Mouse (Mus musculus): Measurements from ENCODE around the gene Shcbp1l. TPM values are rescaled to one million over a fixed set of nuclear protein-coding genes. Genes with fewer than 3 reads are reported as not detected.

The Shcbp1l gene
- polyA plus RNA-seq, 1 experiment from 2014 or later = 1.0 TPM

- no peaks in the 10 kb centered on the region for H3K9me3 ChIP-seq
- no peak overlapping the region for H3K9ac ChIP-seq
- H3K36me3 ChIP-seq = no peaks in the 10 kb centered on the region
- no peak for ATAC-seq (ENCODE audit: low FRiP score, low read depth)
- H3K4me2 ChIP-seq = no peak overlapping the region
- H3K4me3 ChIP-seq = no peak overlapping the region
- WGBS = 95% methylated on average over 1 of the region's 1 CpGs
- H3K27me3 ChIP-seq = no peaks in the 10 kb centered on the region
- 0 out of 2 replicates have a peak, but pooled peaks cover 4% of the 10 kb centered on the region for H3K4me1 ChIP-seq (replicated peaks)
- no peak overlapping the region for H3K27ac ChIP-seq (replicated peaks)
These were observed 66.9 kb downstream of the Shcbp1l start for GRCm38 (mm10) chr1:153491822-153492221.

GRCm38 (mm10) chr1:153493338-153493737 lies 68.4 kb downstream of the Shcbp1l start:
- ATAC-seq (ENCODE audit: low FRiP score, low read depth) = no peak
- WGBS = 25% methylated on average over 4 of the region's 4 CpGs

GRCm38 (mm10) chr1:153493931-153494330 lies 69.0 kb downstream of the Shcbp1l start:
- no peaks in the 10 kb centered on the region for H3K36me3 ChIP-seq
- no peaks in the 10 kb centered on the region for H3K27me3 ChIP-seq
- no peak overlapping the region for H3K4me3 ChIP-seq
- WGBS = 23% methylated on average over 6 of the region's 6 CpGs
- H3K4me1 ChIP-seq (replicated peaks) = no peaks in the 10 kb centered on the region
- H3K4me2 ChIP-seq = no peak overlapping the region
- no peaks in the 10 kb centered on the region for H3K9me3 ChIP-seq
- no peak overlapping the region for H3K9ac ChIP-seq
- ATAC-seq (ENCODE audit: low FRiP score, low read depth) = no peak
- H3K27ac ChIP-seq (replicated peaks) = no peak overlapping the region

More at GRCm38 (mm10) chr1:153493338-153493737, 68.4 kb downstream of the Shcbp1l start:
- Histone ChIP-seq H3K4me3 (no peak overlapping the region), H3K27me3 (no peaks in the 10 kb centered on the region), H3K4me1 (replicated peaks) (no peaks in the 10 kb centered on the region), H3K4me2 (no peak overlapping the region), H3K9ac (no peak overlapping the region), H3K27ac (replicated peaks) (no peak overlapping the region), H3K9me3 (no peaks in the 10 kb centered on the region), H3K36me3 (no peaks in the 10 kb centered on the region)

- no peaks in the 10 kb centered on the region for H3K36me3 ChIP-seq
- H3K4me1 ChIP-seq (replicated peaks) = no peaks in the 10 kb centered on the region
- H3K27ac ChIP-seq (replicated peaks) = no peak overlapping the region
- WGBS = 78% methylated on average over 3 of the region's 3 CpGs
- H3K4me2 ChIP-seq = no peak overlapping the region
- no peak for ATAC-seq (ENCODE audit: low FRiP score, low read depth)
- H3K9ac ChIP-seq = no peak overlapping the region
- H3K4me3 ChIP-seq = no peak overlapping the region
- no peaks in the 10 kb centered on the region for H3K9me3 ChIP-seq
- H3K27me3 ChIP-seq = no peaks in the 10 kb centered on the region
These were observed 71.1 kb downstream of the Shcbp1l start for GRCm38 (mm10) chr1:153496030-153496429.

- Histone ChIP-seq H3K9ac (no peak overlapping the region), H3K27ac (replicated peaks) (no peak overlapping the region), H3K36me3 (no peaks in the 10 kb centered on the region), H3K9me3 (no peaks in the 10 kb centered on the region), H3K4me2 (no peak overlapping the region), H3K4me1 (replicated peaks) (no peaks in the 10 kb centered on the region), H3K27me3 (no peaks in the 10 kb centered on the region), H3K4me3 (no peak overlapping the region)
- WGBS = 88% methylated on average over 9 of the region's 9 CpGs
- ATAC-seq (ENCODE audit: low FRiP score, low read depth) = no peak
These were observed 75.1 kb downstream of the Shcbp1l start for GRCm38 (mm10) chr1:153500030-153500429.

- WGBS = 64% methylated on average over 5 of the region's 5 CpGs
- no peak overlapping the region for H3K4me2 ChIP-seq
- ATAC-seq (ENCODE audit: low FRiP score, low read depth) = no peak
- no peaks in the 10 kb centered on the region for H3K4me1 ChIP-seq (replicated peaks)
- H3K27ac ChIP-seq (replicated peaks) = no peak overlapping the region
- H3K36me3 ChIP-seq = no peaks in the 10 kb centered on the region
- H3K9ac ChIP-seq = no peak overlapping the region
- no peaks in the 10 kb centered on the region for H3K9me3 ChIP-seq
- H3K27me3 ChIP-seq = no peaks in the 10 kb centered on the region
- no peak overlapping the region for H3K4me3 ChIP-seq
These were observed 76.8 kb downstream of the Shcbp1l start for GRCm38 (mm10) chr1:153501644-153502321.

Other genes with a start within 250 kb of the Shcbp1l start
- 1.8 and 2.8 TPM in 2 replicates for gene Lamc2, start 238.7 kb upstream of the Shcbp1l start, polyA plus RNA-seq (2015; fragmentation: Nextera tagmentation; extraction: Ambion mirVana)
- gene Lamc1, start 92.4 kb upstream of the Shcbp1l start, polyA plus RNA-seq (2015; fragmentation: Nextera tagmentation; extraction: Ambion mirVana) = 19.2 and 20.9 TPM in 2 replicates
- gene Dhx9, start 62.5 kb downstream of the Shcbp1l start, polyA plus RNA-seq (2015; fragmentation: Nextera tagmentation; extraction: Ambion mirVana) = 23.5 and 32.2 TPM in 2 replicates
- 12.1 and 14.7 TPM in 2 replicates for gene Npl, start 124.9 kb downstream of the Shcbp1l start, polyA plus RNA-seq (2015; fragmentation: Nextera tagmentation; extraction: Ambion mirVana)
- gene Rgs8, start 227.9 kb downstream of the Shcbp1l start, polyA plus RNA-seq (2015; fragmentation: Nextera tagmentation; extraction: Ambion mirVana) = 21.2 and 21.6 TPM in 2 replicates

Measured in hindbrain, embryonic 15.5 days (tissue).